Mouse (Mus musculus) liver, embryonic 14.5 days (tissue): Measurements from ENCODE around the gene Bace1.

Experiments
- CTCF ChIP-seq: IDR thresholded peaks from 2 replicates; pipeline ENCODE4 v1.5.1; 2016; ENCODE audit warnings: antibody characterized with exemption, low read depth, control low read depth
- EP300 ChIP-seq: IDR thresholded peaks from 2 replicates; pipeline ENCODE4 v1.6.1; 2016; ENCODE audit warnings: antibody characterized with exemption, low read depth

GRCm38 (mm10) chr9:45797271-45797670, 41.1 kb upstream of the Bace1 start:
- TF ChIP-seq CTCF, result peak; percentile 17; the same call in 1 of the 2 replicates
- no peak for TF ChIP-seq EP300
